Mouse (Mus musculus): ENCODE data around the gene Pcnx3. TPM values are rescaled to one million over a fixed set of nuclear protein-coding genes. Genes with fewer than 3 reads are reported as not detected.

Pcnx3 gene
- polyA plus RNA-seq, 1 experiment: 39.7 TPM

DNA sequence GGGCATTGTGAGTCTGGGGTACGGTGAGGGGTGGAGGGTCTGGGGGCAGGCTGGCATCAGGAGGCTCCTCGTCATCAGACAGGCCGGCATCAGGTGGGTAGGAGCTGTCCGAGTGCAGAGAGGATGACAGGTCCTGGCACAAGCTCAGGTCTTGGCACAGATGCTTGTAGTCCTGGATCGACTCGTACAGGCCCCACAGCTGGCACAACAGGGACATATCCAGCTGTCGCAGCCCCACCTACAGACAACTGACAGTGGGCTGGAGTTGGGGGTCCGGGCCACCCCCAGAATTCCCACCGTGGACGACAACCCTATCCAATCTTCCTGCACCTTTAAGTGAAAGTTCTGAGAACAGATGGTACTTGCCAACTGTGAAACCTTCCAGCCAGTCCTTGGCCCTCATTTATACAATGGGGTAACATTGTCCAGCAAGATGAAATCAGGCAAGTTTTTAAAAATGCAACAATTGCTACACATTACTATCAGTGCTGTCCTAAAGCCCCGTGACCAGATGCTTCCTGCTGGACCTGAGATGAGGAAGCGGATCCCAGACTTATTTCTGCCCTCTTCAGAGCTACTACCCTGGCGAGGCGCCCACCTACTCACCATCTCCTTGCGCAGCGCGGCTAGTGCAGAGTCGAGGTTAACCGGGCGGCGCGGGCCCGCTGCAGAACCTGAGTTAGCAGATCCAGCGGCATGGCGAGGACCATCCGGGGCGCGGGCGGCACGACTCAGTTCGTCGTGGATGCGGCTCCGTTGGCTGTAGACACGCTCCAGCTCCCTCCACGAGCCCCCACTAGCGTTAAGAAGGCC lies 40.1 kb upstream of the Pcnx3 start:
- TF ChIP-seq POLR2A (IDR thresholded peaks at IDR 0.05; ENCODE audit: insufficient read depth, low read length) (no peak), EP300 (IDR thresholded peaks at IDR 0.05; ENCODE audit: insufficient read depth, low read depth, low read length) (no peak), CTCF (IDR thresholded peaks at IDR 0.05; ENCODE audit: low read depth, low read length) (no peak)
- Histone ChIP-seq H3K4me1 (ENCODE audit: control insufficient read depth, insufficient read depth, low read length) (no peaks in the 10 kb centered on the region), H3K27ac (ENCODE audit: insufficient read depth, low read length) (no peak overlapping the region)

DNA sequence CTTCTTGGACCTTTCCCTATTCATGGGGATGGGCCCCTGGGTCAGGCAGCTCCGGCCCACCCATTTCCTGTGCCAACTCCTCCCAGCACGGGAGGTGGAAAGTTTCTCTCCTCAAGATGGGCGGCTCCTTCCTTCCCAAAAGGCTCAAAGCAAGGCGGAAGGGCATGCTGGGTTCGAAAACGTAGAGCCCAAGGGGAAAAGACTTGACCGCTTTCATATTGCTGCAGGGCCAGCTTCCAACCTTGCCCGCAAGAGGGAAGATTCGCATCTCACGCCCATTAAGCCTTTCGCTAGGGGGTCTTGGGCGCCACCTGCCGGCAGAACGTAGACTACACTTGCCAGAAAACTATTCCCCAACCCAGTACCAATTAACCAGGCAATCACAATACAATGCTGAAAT lies 39.0 kb upstream of the Pcnx3 start:
- Histone ChIP-seq H3K9ac (ENCODE audit: low read depth, poor library complexity, severe bottlenecking) (no peak overlapping the region), H3K4me1 (ENCODE audit: control insufficient read depth, insufficient read depth, low read length) (no peaks in the 10 kb centered on the region)
- TF ChIP-seq POLR2A (IDR thresholded peaks at IDR 0.05; ENCODE audit: insufficient read depth, low read length) (no peak), CTCF (IDR thresholded peaks at IDR 0.05; ENCODE audit: low read depth, low read length) (peak; percentile 97), EP300 (IDR thresholded peaks at IDR 0.05; ENCODE audit: insufficient read depth, low read depth, low read length) (peak; percentile 56; the same call in 1 of the 2 replicates)

More for the DNA sequence above, 40.1 kb upstream of the Pcnx3 start:
- Histone ChIP-seq H3K9ac (ENCODE audit: low read depth, poor library complexity, severe bottlenecking) (peak overlapping the region; percentile 95), H3K27me3 (ENCODE audit: control insufficient read depth, insufficient read depth, low read length, poor library complexity, severe bottlenecking) (no peaks in the 10 kb centered on the region), H3K36me3 (ENCODE audit: control insufficient read depth, insufficient read depth, low read length, poor library complexity, severe bottlenecking) (no peaks in the 10 kb centered on the region), H3K4me3 (ENCODE audit: low read depth, low read length) (peak overlapping the region; percentile 91), H3K9me3 (replicated peaks; ENCODE audit: control insufficient read depth, insufficient read depth, low read length, poor library complexity, severe bottlenecking) (no peaks in the 10 kb centered on the region)

DNA sequence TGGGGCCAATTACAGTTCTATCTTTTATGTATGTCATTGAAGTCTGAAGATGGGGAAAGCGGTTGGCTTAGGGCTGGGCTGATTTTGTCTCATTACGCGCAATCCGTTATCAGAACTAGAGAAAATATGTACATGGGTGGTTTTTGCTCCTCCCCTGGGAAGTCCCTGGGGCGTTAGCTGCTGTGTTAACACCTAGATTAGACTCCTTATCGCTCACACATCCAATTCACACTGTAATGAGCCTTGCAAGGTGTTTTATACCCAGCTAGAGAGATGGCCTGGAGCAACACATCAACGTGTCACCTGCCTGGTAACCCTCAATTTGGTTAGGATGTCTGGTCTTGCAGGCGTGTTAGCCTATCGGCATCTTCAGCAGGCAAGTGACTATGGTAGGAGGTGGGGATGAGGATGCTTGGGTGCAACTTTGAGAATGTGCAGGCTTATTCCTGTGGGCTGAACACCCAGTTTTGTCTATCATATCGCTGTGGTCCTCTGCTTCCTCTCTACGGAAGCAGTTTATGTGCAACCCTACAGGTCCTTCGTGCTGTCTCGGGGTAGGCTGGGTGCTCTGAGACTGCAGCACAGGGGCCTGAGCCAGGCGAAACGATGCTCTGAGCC lies 38.4 kb upstream of the Pcnx3 start:
- Histone ChIP-seq H3K4me1 (ENCODE audit: control insufficient read depth, insufficient read depth, low read length) (no peaks in the 10 kb centered on the region), H3K27ac (ENCODE audit: insufficient read depth, low read length) (no peak overlapping the region), H3K9ac (ENCODE audit: low read depth, poor library complexity, severe bottlenecking) (no peak overlapping the region), H3K9me3 (replicated peaks; ENCODE audit: control insufficient read depth, insufficient read depth, low read length, poor library complexity, severe bottlenecking) (no peaks in the 10 kb centered on the region), H3K27me3 (ENCODE audit: control insufficient read depth, insufficient read depth, low read length, poor library complexity, severe bottlenecking) (no peaks in the 10 kb centered on the region), H3K36me3 (ENCODE audit: control insufficient read depth, insufficient read depth, low read length, poor library complexity, severe bottlenecking) (no peaks in the 10 kb centered on the region), H3K4me3 (ENCODE audit: low read depth, low read length) (no peak overlapping the region)
- TF ChIP-seq CTCF (IDR thresholded peaks at IDR 0.05; ENCODE audit: low read depth, low read length) (no peak), POLR2A (IDR thresholded peaks at IDR 0.05; ENCODE audit: insufficient read depth, low read length) (no peak), EP300 (IDR thresholded peaks at IDR 0.05; ENCODE audit: insufficient read depth, low read depth, low read length) (no peak)

More for the DNA sequence above, 39.0 kb upstream of the Pcnx3 start:
- Histone ChIP-seq H3K27ac (ENCODE audit: insufficient read depth, low read length) (no peak overlapping the region), H3K36me3 (ENCODE audit: control insufficient read depth, insufficient read depth, low read length, poor library complexity, severe bottlenecking) (no peaks in the 10 kb centered on the region), H3K4me3 (ENCODE audit: low read depth, low read length) (peak overlapping the region; percentile 20; the same call in 1 of the 2 replicates), H3K27me3 (ENCODE audit: control insufficient read depth, insufficient read depth, low read length, poor library complexity, severe bottlenecking) (no peaks in the 10 kb centered on the region), H3K9me3 (replicated peaks; ENCODE audit: control insufficient read depth, insufficient read depth, low read length, poor library complexity, severe bottlenecking) (no peaks in the 10 kb centered on the region)

DNA sequence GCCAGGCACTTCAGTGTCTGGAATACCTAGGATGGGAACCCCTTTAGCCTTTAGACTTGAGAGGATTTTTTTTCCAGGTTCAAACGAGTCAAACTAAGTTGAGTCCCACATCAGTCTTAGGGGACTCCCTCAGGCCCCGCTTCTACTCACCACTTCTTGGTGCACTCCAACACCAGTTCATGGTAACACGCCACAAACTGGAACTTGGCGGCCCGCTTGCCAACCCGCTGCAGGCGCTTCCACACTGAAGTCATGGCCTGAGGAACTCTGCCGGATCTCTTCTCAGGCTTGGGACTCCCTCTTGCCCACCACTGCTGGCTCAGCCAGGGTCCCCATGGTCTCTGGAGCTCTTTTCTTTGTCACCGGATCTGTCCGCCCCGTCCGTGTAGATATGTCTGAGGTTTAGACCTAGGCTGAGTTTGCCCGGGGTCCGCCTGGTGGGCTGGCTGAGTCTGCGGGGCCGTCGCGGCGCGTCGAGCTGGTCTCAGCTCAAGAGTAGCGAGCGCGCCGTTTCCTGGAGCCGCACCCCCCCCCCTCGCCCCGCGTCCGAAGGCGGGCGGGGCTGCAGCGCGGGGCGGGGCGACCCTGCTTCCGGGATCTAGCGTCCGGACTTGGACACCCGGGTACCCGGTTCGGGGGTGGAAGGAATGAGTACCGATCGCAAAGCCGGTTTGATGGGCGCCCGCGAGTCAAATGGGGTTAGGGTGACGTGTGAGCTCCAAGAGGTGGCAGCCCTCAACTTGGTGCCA lies 37.2 kb upstream of the Pcnx3 start, which contains the start of gene Ehbp1l1:
Ehbp1l1 (minus strand) TSS at position 551 of the 749 bp plus-strand sequence.
- Histone ChIP-seq H3K27ac (ENCODE audit: insufficient read depth, low read length) (no peak within 1 kb of the TSS), H3K27me3 (ENCODE audit: control insufficient read depth, insufficient read depth, low read length, poor library complexity, severe bottlenecking) (no peaks in the 10 kb centered on the region), H3K9me3 (replicated peaks; ENCODE audit: control insufficient read depth, insufficient read depth, low read length, poor library complexity, severe bottlenecking) (no peaks in the 10 kb centered on the region), H3K36me3 (ENCODE audit: control insufficient read depth, insufficient read depth, low read length, poor library complexity, severe bottlenecking) (no peaks in the 10 kb centered on the region), H3K4me3 (ENCODE audit: low read depth, low read length) (peak within 1 kb of the TSS; percentile 69), H3K4me1 (ENCODE audit: control insufficient read depth, insufficient read depth, low read length) (no peaks in the 10 kb centered on the region), H3K9ac (ENCODE audit: low read depth, poor library complexity, severe bottlenecking) (peak within 1 kb of the TSS; percentile 48)
- TF ChIP-seq POLR2A (IDR thresholded peaks at IDR 0.05; ENCODE audit: insufficient read depth, low read length) (no peak), EP300 (IDR thresholded peaks at IDR 0.05; ENCODE audit: insufficient read depth, low read depth, low read length) (no peak), CTCF (IDR thresholded peaks at IDR 0.05; ENCODE audit: low read depth, low read length) (no peak)

DNA sequence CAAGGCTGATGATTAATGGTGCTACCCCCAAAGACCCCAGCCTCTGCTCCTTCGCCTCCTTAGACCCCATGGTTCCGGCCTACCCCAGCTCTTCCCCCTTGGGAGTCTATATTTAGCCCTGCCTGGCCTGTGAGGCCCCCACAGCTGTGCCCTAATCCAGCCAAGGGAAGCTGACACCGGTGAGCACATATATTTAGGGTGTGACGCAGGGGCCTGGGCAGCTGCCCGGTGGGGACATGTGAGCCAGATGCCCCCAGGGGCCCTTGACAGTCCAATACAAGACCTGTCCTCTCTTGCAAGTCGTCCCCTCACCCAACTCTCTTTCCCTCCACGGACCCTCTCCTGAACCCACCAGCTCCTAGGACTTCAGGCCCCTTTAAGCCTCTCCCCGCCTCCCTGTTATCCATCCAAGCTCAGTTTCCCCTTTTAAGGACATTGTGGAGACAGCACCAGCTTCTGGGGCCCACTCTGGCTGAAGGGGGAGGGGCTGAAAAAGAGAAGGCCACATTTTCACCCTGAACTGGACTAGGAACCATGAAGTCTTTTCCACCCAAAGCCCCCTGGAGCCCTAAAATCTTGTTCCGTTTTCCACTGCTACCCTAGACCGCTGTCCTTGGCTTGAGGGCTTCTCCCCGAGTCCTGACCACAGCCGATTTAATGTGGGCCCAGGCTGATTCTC lies 36.5 kb upstream of the Pcnx3 start:
- no peaks in the 10 kb centered on the region for H3K27me3 ChIP-seq (ENCODE audit: control insufficient read depth, insufficient read depth, low read length, poor library complexity, severe bottlenecking)

More for the DNA sequence above, 36.5 kb upstream of the Pcnx3 start:
- 0 out of 2 replicates have a peak overlapping the region, but pooled peaks have one; percentile 69 for H3K4me3 ChIP-seq (ENCODE audit: low read depth, low read length)
- H3K36me3 ChIP-seq (ENCODE audit: control insufficient read depth, insufficient read depth, low read length, poor library complexity, severe bottlenecking): no peaks in the 10 kb centered on the region
- H3K27ac ChIP-seq (ENCODE audit: insufficient read depth, low read length): no peak overlapping the region
- H3K4me1 ChIP-seq (ENCODE audit: control insufficient read depth, insufficient read depth, low read length): no peaks in the 10 kb centered on the region
- no peaks in the 10 kb centered on the region for H3K9me3 ChIP-seq (replicated peaks; ENCODE audit: control insufficient read depth, insufficient read depth, low read length, poor library complexity, severe bottlenecking)
- peak overlapping the region; percentile 48; the same call in 1 of the 2 replicates for H3K9ac ChIP-seq (ENCODE audit: low read depth, poor library complexity, severe bottlenecking)
- no peak for TF ChIP-seq POLR2A (IDR thresholded peaks at IDR 0.05; ENCODE audit: insufficient read depth, low read length)
- TF ChIP-seq CTCF (IDR thresholded peaks at IDR 0.05; ENCODE audit: low read depth, low read length): no peak
